Mouse (Mus musculus) monocyte, adult 59 days (primary cell): ENCODE results near the gene Cd3d. TPM values are rescaled to one million over a fixed set of nuclear protein-coding genes. Genes with fewer than 3 reads are reported as not detected.

ENCODE experiments used
- total RNA-seq, 2 experiments: library from RNA; stranded (reverse); gene quantifications; one replicate each; pipeline ENCODE4 v1.2.4; 2023

Cd3d gene
- total RNA-seq, result 1 to 10 TPM; 2.6 to 3.8 TPM

DNA sequence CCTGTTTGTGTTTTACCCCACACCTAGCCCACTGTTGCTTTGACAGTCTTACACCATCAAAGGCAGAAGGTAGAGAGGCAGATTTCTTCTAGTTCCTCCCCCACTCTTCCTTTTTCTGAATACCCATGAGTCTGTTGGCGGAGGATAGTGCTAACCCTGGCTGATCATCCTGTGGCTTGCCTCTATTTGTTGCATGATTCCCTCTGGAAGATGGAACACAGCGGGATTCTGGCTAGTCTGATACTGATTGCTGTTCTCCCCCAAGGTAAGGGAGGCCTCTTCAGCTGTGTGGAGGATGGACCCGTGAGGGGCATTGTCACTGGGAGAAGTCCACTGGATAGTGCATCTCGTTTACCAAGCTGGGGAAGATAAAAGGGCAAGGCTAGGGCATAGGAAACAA is at the start of gene Cd3d:
Gene Cd3d, plus strand, starts transcription at position 111 of the 400 bp plus-strand sequence.

GRCm38 (mm10) chr9:44965126-44965832 is 16.3 kb upstream of the Cd3d start, which contains the start of gene Ube4a:
TSS of gene Ube4a (minus strand) at chr9:44965600.

DNA sequence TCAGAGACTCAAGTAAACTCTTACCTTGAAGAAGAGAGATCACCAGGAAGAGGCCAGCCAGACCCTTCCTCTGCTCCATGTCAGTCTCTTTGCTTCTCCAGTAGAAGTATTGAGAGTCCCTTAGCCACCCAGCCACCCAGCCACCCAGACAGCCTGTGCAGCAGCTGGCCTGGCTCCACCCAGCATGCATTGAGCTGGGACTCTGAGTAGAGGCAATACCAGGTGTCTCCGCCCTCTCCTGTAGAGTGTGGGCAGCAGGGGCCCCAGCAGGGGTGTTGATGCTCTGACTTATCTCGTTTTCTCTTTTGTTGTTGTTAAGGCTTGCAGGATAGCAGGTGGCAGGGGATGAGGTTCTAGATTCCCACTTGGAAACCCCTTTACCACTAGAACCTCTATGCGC is 1.3 kb upstream of the Cd3d start, which contains the start of gene Cd3g:
Gene Cd3g, minus strand, starts transcription at position 190 of the 400 bp plus-strand sequence.

DNA sequence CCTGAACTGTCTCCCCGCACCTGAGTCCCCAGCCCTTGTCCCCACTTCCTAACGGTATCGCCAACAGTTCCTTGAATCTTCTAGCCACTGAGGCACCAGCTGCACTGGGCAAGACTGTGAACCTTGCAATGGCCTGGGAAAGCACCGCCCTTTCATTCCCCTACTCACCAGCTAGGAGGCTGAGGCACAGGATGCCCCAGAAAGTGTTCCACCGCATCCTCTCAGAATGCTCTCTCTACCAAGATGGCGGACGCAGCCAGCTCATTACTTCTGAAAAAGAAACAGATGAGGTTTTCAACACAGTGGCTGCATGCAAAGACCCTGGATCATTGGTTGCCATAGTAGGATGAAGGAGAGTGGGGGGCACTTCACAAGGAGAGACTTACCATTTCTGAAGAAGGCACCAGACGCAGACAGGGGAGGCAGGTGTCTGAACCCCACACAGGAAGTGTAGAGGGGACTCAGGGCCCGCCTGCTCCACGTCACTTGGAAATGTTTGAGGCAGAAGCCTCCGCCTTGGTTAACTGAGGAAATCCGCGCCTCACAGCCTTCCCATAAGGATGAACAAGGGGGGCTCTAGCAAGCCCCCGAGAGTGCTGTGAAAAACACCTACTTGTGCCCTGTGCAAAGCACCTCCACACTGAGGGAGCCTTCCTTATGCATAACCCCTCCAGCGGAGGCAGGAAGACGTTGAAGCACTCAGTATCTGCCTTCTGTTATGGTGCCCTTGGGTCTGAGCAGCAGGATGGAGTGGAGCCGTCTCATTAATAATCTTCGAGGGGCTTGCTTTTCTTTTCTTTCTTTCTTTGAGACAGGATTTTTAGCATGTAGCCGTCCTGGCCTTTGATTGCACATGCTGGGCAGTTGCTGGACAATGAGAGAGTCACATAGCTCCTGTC is 27.8 kb downstream of the Cd3d start, which contains the start of gene Cd3e:
Gene Cd3e, minus strand, starts transcription at position 448 of the 899 bp plus-strand sequence.

Other genes starting within 250 kb of the Cd3d start
- gene Phldb1, start 246.6 kb upstream of the Cd3d start, total RNA-seq, result 10 to 100 TPM in 1 of 2 experiments, 1 to 10 TPM in 1; 7.3 to 11.1 TPM
- 100 to 1,000 TPM; 125 to 130 TPM for gene Arcn1, start 213.9 kb upstream of the Cd3d start, total RNA-seq
- gene Ift46, start 213.9 kb upstream of the Cd3d start, total RNA-seq, result 10 to 100 TPM; 37.6 to 48.1 TPM
- gene Tmem25, start 182.5 kb upstream of the Cd3d start, total RNA-seq, result 1 to 10 TPM in 1 of 2 experiments, under 1 TPM in 1; 0.70 to 1.2 TPM
- 1 to 10 TPM in 1 of 2 experiments, under 1 TPM in 1; 0.82 to 1.5 TPM for gene Ttc36, start 178.7 kb upstream of the Cd3d start, total RNA-seq
- gene Kmt2a, start 100.5 kb upstream of the Cd3d start, total RNA-seq, result 10 to 100 TPM; 52.0 to 56.5 TPM
- gene Atp5l, start 61.0 kb upstream of the Cd3d start, total RNA-seq, result 100 to 1,000 TPM; 209 to 218 TPM
- gene Ube4a, start 16.2 kb upstream of the Cd3d start, total RNA-seq, result 10 to 100 TPM; 79.7 to 83.3 TPM
- gene Cd3g, start 1.4 kb upstream of the Cd3d start, total RNA-seq, result 1 to 10 TPM; 3.2 to 4.6 TPM
- 1 to 10 TPM; 3.1 to 4.5 TPM for gene Cd3e, start 27.8 kb downstream of the Cd3d start, total RNA-seq
- gene Mpzl2, start 58.0 kb downstream of the Cd3d start, total RNA-seq, result not detected
- gene Mpzl3, start 73.4 kb downstream of the Cd3d start, total RNA-seq, result 1 to 10 TPM; 1.7 to 2.0 TPM
- 10 to 100 TPM; 18.4 to 18.5 TPM for gene Jaml, start 97.4 kb downstream of the Cd3d start, total RNA-seq
- 1 to 10 TPM; 1.2 to 1.7 TPM for gene Scn2b, start 136.0 kb downstream of the Cd3d start, total RNA-seq
- under 1 TPM; 0.13 to 0.24 TPM for gene Scn4b, start 156.6 kb downstream of the Cd3d start, total RNA-seq
- 1 to 10 TPM; 1.2 to 1.6 TPM for gene BC049352, start 200.2 kb downstream of the Cd3d start, total RNA-seq
- gene Tmprss4, start 222.3 kb downstream of the Cd3d start, total RNA-seq, result under 1 TPM; 0.37 to 0.61 TPM